Mouse (Mus musculus): ENCODE data around the gene Rundc3a. TPM values are rescaled to one million over a fixed set of nuclear protein-coding genes. Genes with fewer than 3 reads are reported as not detected.

Rundc3a gene
- polyA plus RNA-seq, 1 experiment from 2014 or later = 1.0 TPM

DNA sequence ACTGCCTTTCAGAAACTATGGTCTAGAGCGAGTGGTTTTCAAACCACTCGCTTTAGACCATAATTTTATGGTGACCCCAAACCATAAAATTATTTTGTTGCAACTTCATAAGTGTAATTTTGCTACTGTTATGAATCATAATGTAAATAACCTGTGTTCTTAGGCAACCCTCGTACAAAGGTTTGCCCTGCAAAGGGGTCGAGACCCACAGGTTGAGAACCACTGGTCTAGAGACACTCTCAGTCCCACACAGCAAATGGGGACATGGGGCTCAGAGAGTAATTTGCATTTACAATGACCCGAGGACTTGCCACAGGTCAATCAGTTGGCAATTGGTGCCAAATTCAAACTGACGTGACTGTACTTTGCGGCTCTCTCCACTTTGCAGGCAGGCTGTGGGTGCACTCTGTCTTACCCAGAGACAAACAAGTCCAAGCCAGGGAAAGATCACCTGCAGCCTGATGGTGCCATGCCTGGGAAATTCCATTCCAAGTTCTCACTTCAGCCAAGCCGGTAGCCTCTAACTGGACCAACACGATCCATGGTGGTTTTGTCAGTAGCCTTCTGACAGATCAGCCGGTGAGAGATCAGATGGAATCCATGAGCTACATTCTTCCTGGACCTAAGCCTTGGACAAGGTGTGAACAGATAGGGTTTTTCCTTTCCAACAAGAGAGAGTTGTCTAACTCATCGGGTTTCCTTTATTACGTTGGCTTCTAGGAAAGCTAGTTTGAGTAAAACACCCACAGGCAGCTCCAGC is 21.1 kb upstream of the Rundc3a start:
- no peak overlapping the region for H3K4me3 ChIP-seq (ENCODE audit: low read depth, low read length)
- no peak overlapping the region for H3K27ac ChIP-seq (replicated peaks; ENCODE audit: low read depth, low read length)
- H3K4me1 ChIP-seq (ENCODE audit: control insufficient read depth, insufficient read depth, low read length) = peaks cover 14% of the 10 kb centered on the region; the same call in 1 of the 2 replicates
- DNase-seq (ENCODE audit: low spot score) (no peak), ATAC-seq (ENCODE audit: insufficient number of reproducible peaks, low FRiP score, low TSS enrichment, low read depth) (no peak)
- no peaks in the 10 kb centered on the region for H3K9me3 ChIP-seq (ENCODE audit: control insufficient read depth, low read length)
- peaks cover 5% of the 10 kb centered on the region; the same call in 1 of the 2 replicates for H3K27me3 ChIP-seq (ENCODE audit: control insufficient read depth, insufficient read depth, low read length)
- H3K4me2 ChIP-seq (ENCODE audit: low read depth, severe bottlenecking) = no peak overlapping the region
- H3K9ac ChIP-seq (ENCODE audit: low read length) = no peak overlapping the region
- WGBS = 86% methylated on average over 12 of the region's 12 CpGs
- H3K36me3 ChIP-seq (ENCODE audit: control insufficient read depth, insufficient read depth, low read length) = no peaks in the 10 kb centered on the region

DNA sequence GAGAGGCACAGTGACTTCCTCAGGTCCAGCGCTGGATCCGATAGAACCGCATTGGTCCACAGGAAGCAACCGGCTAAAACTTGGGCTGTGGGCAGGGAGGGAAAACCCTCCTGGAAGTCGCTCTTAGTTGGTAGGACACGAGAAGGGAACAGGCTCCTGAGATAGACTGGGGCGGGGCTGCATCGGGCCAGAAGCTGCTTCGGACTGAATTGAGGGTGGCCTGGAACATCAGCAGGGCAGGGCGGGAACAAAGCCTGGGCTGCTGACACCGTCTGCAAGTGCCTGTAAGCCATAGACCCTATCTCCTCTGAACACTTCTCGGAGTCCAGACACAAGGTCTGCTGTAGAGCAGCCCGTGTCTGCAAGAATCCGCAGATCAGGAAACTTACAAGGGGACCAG is 20.3 kb upstream of the Rundc3a start:
- Histone ChIP-seq H3K27me3 (ENCODE audit: control insufficient read depth, insufficient read depth, low read length) (peaks cover 5% of the 10 kb centered on the region; the same call in 1 of the 2 replicates), H3K9ac (ENCODE audit: low read length) (no peak overlapping the region), H3K27ac (replicated peaks; ENCODE audit: low read depth, low read length) (no peak overlapping the region), H3K4me2 (ENCODE audit: low read depth, severe bottlenecking) (no peak overlapping the region), H3K9me3 (ENCODE audit: control insufficient read depth, low read length) (no peaks in the 10 kb centered on the region), H3K4me3 (ENCODE audit: low read depth, low read length) (no peak overlapping the region), H3K4me1 (ENCODE audit: control insufficient read depth, insufficient read depth, low read length) (peaks cover 14% of the 10 kb centered on the region; the same call in 1 of the 2 replicates), H3K36me3 (ENCODE audit: control insufficient read depth, insufficient read depth, low read length) (no peaks in the 10 kb centered on the region)
- no peak for ATAC-seq (ENCODE audit: insufficient number of reproducible peaks, low FRiP score, low TSS enrichment, low read depth)
- no peak for DNase-seq (ENCODE audit: low spot score)
- WGBS = 43% methylated on average over 14 of the region's 14 CpGs

DNA sequence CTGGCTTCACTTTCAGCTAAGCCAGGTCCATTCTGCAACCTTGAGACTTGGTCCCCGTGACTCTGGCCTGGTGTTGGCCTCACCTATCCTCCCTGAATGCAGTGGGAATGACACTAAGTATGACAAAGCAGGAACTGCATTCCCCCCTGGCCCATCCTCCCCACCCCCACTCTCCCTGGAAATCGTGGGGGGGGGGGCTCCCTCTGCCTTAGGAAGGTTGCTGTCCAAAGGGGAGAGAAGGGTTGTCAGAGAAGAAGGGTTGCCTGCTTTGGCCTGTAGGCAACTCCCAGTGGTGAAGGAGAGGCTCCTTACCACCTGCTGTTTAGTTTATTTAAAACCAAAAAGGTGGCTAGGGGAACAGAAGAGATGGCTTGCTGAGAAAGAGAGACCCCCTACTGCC is 19.6 kb upstream of the Rundc3a start:
- WGBS = 25% methylated on average over 2 of the region's 2 CpGs
- H3K4me2 ChIP-seq (ENCODE audit: low read depth, severe bottlenecking) = no peak overlapping the region
- DNase-seq (ENCODE audit: low spot score) (no peak), ATAC-seq (ENCODE audit: insufficient number of reproducible peaks, low FRiP score, low TSS enrichment, low read depth) (no peak)
- peaks cover 14% of the 10 kb centered on the region; the same call in 1 of the 2 replicates for H3K4me1 ChIP-seq (ENCODE audit: control insufficient read depth, insufficient read depth, low read length)
- no peak overlapping the region for H3K4me3 ChIP-seq (ENCODE audit: low read depth, low read length)
- no peaks in the 10 kb centered on the region for H3K36me3 ChIP-seq (ENCODE audit: control insufficient read depth, insufficient read depth, low read length)
- H3K9ac ChIP-seq (ENCODE audit: low read length) = peak overlapping the region; percentile 30
- H3K9me3 ChIP-seq (ENCODE audit: control insufficient read depth, low read length) = no peaks in the 10 kb centered on the region
- H3K27me3 ChIP-seq (ENCODE audit: control insufficient read depth, insufficient read depth, low read length) = peaks cover 5% of the 10 kb centered on the region; the same call in 1 of the 2 replicates
- no peak overlapping the region for H3K27ac ChIP-seq (replicated peaks; ENCODE audit: low read depth, low read length)

DNA sequence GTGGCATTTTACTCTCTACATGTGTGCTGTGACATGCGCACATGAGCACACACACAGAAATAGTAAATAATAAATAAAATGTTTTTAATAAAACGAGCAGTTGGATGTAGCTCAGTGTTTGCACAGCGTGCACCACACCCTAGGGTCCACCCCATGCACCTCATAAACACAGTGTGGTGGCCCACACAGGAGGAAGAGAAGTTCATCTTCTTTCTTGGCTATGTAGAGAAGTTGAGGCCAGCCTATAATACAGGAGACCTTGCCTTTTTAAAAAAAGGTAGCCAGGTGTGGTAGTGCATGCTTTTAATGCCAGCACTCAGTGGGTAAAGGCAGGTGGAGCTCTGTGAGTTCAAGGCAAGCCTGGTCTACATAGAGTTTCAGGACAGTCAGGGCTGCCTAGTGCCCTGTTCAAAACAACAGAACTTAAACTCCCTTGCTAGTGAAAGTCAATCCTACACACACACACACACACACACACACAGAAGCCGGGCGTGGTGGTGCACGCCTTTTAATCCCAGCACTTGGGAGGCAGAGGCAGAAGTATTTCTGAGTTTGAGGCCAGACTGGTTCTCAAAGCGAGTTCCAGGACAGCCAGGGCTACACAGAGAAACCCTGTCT is 19.0 kb upstream of the Rundc3a start:
- H3K27ac ChIP-seq (replicated peaks; ENCODE audit: low read depth, low read length) = no peak overlapping the region
- DNase-seq (ENCODE audit: low spot score) (no peak), ATAC-seq (ENCODE audit: insufficient number of reproducible peaks, low FRiP score, low TSS enrichment, low read depth) (no peak)
- H3K4me3 ChIP-seq (ENCODE audit: low read depth, low read length) = no peak overlapping the region
- H3K27me3 ChIP-seq (ENCODE audit: control insufficient read depth, insufficient read depth, low read length) = peaks cover 5% of the 10 kb centered on the region; the same call in 1 of the 2 replicates
- 83% methylated on average over 7 of the region's 7 CpGs for WGBS
- H3K36me3 ChIP-seq (ENCODE audit: control insufficient read depth, insufficient read depth, low read length) = no peaks in the 10 kb centered on the region
- H3K9ac ChIP-seq (ENCODE audit: low read length) = no peak overlapping the region
- no peaks in the 10 kb centered on the region for H3K9me3 ChIP-seq (ENCODE audit: control insufficient read depth, low read length)
- H3K4me2 ChIP-seq (ENCODE audit: low read depth, severe bottlenecking) = no peak overlapping the region
- H3K4me1 ChIP-seq (ENCODE audit: control insufficient read depth, insufficient read depth, low read length) = peaks cover 14% of the 10 kb centered on the region; the same call in 1 of the 2 replicates

DNA sequence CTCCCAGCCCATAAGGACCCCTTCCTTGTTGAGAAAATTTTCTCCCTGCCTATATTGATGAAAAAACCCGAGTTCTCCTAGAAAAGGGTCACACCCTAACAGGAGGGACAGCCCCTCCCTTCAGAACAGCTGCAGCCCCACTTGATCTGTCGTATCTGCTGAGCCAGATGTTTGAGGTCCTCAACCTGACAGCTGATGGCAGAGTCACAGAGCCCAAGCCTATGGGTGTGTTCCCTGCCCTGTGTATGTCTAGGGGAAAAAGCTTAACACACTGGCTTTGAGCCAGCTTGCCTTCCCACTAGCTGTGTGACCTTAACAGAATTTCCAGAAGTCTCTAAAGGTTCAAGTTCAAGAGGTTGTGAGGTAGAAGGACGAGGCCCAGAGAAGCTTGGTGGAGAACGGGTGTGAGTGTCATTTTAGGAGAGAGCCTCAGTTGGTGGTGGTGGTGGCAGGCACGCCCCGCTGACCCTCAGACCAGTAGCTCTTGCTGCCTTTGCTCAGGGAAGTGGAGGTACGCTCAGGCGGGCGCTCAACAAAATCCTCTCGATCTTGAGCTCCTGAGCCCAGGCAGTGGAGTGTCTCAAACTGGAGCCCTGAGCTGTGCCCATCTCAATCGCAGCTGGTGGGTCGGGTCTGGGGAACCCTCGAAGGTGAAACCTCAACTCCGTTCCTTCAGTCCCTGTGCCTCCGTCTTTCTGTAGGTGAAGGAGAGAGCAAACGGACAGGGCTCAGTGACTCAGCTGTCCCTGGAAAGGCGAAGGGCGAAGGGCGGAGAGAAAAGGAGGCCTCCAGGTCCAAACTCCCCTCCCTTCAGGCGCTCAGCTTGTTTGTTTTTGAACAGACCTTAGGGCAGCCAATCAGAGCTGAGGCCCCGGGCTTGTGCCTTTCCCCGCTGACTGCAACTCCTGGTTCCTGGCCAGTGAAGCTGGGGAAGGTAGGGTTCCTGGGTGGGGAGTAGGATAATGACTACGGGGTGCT is 17.7 kb upstream of the Rundc3a start:
- peak overlapping the region; percentile 36 for H3K4me2 ChIP-seq (ENCODE audit: low read depth, severe bottlenecking)
- 4% methylated on average over 23 of the region's 23 CpGs for WGBS
- no peaks in the 10 kb centered on the region for H3K36me3 ChIP-seq (ENCODE audit: control insufficient read depth, insufficient read depth, low read length)
- peaks cover 5% of the 10 kb centered on the region; the same call in 1 of the 2 replicates for H3K27me3 ChIP-seq (ENCODE audit: control insufficient read depth, insufficient read depth, low read length)
- peak overlapping the region; percentile 5 for H3K4me3 ChIP-seq (ENCODE audit: low read depth, low read length)
- peak; percentile 53 for DNase-seq (ENCODE audit: low spot score)
- no peaks in the 10 kb centered on the region for H3K9me3 ChIP-seq (ENCODE audit: control insufficient read depth, low read length)
- no peak for ATAC-seq (ENCODE audit: insufficient number of reproducible peaks, low FRiP score, low TSS enrichment, low read depth)
- H3K27ac ChIP-seq (replicated peaks; ENCODE audit: low read depth, low read length) = peak overlapping the region; percentile 45; the same call in 1 of the 2 replicates
- H3K4me1 ChIP-seq (ENCODE audit: control insufficient read depth, insufficient read depth, low read length) = peaks cover 14% of the 10 kb centered on the region; the same call in 1 of the 2 replicates
- peak overlapping the region; percentile 40 for H3K9ac ChIP-seq (ENCODE audit: low read length)

DNA sequence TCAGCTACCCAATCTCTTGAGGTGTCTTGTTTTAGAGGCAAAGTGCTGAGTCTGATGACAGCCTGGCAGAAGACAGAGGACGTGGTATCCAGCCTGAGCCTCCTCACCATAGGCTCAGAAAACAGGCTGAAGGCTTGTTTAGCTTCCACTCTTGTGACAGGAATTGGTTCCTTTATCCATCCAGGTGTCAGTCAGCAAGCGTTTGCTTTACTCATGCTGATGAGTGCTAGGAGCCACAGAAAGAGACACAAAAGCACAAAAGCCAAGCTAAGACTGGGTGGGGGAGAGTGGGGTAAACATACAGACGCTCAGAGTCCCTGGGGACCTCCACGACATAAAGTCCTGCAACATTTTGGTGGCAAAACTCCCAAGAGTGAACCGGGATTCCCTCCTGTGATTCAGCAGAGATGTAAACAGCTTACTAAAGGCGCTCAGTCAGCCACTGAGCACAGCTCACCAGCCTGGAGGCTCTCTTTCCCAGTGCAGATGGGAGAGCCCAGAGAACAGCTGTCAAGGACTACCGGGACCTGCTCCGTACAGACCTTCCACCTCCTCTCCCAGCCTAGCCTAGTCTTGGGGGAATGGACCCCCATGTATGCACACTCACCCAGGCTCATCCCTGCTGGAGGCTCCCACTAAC is 16.9 kb upstream of the Rundc3a start:
- no peak overlapping the region for H3K4me3 ChIP-seq (ENCODE audit: low read depth, low read length)
- H3K9ac ChIP-seq (ENCODE audit: low read length) = peak overlapping the region; percentile 40
- WGBS = 17% methylated on average over 8 of the region's 8 CpGs
- ATAC-seq (ENCODE audit: insufficient number of reproducible peaks, low FRiP score, low TSS enrichment, low read depth) (no peak), DNase-seq (ENCODE audit: low spot score) (no peak)
- H3K27me3 ChIP-seq (ENCODE audit: control insufficient read depth, insufficient read depth, low read length) = peaks cover 5% of the 10 kb centered on the region; the same call in 1 of the 2 replicates
- no peaks in the 10 kb centered on the region for H3K36me3 ChIP-seq (ENCODE audit: control insufficient read depth, insufficient read depth, low read length)
- H3K27ac ChIP-seq (replicated peaks; ENCODE audit: low read depth, low read length) = no peak overlapping the region
- H3K4me2 ChIP-seq (ENCODE audit: low read depth, severe bottlenecking) = peak overlapping the region; percentile 36
- no peaks in the 10 kb centered on the region for H3K9me3 ChIP-seq (ENCODE audit: control insufficient read depth, low read length)
- peaks cover 14% of the 10 kb centered on the region; the same call in 1 of the 2 replicates for H3K4me1 ChIP-seq (ENCODE audit: control insufficient read depth, insufficient read depth, low read length)

DNA sequence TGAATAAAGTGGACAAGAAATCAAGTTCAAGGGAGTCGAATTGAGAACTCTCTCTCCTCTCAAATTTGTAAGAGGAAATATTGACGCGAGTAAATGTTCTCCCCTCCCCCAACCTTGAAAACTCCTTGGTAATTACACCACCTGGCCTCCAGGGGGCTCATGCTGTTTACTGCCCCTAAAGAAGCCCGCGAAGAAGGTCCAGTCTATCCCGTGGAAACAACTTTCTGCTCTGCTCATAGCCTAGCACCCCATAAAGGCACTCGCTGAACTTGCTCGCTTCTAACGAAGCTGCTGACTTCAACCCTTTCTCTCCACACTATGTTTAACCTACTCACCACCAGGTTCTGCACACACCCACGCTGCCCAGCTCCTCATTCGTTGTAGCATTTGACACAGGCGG is 16.0 kb upstream of the Rundc3a start:
- Histone ChIP-seq H3K4me2 (ENCODE audit: low read depth, severe bottlenecking) (no peak overlapping the region), H3K4me1 (ENCODE audit: control insufficient read depth, insufficient read depth, low read length) (peaks cover 14% of the 10 kb centered on the region; the same call in 1 of the 2 replicates), H3K4me3 (ENCODE audit: low read depth, low read length) (no peak overlapping the region), H3K27me3 (ENCODE audit: control insufficient read depth, insufficient read depth, low read length) (peaks cover 5% of the 10 kb centered on the region; the same call in 1 of the 2 replicates), H3K9ac (ENCODE audit: low read length) (no peak overlapping the region), H3K36me3 (ENCODE audit: control insufficient read depth, insufficient read depth, low read length) (no peaks in the 10 kb centered on the region), H3K9me3 (ENCODE audit: control insufficient read depth, low read length) (no peaks in the 10 kb centered on the region), H3K27ac (replicated peaks; ENCODE audit: low read depth, low read length) (no peak overlapping the region)
- DNase-seq (ENCODE audit: low spot score) = no peak
- 58% methylated on average over 12 of the region's 12 CpGs for WGBS
- no peak for ATAC-seq (ENCODE audit: insufficient number of reproducible peaks, low FRiP score, low TSS enrichment, low read depth)

Data from limb, embryonic 11.5 days (tissue).